Mouse (Mus musculus): Measurements from ENCODE around the gene Lgals1.

Lgals1 gene

GRCm38 (mm10) chr15:78908399-78908798 is 18.1 kb upstream of the Lgals1 start:
- in situ Hi-C loops (cut with MboI, MseI) = no loop called here

- in situ Hi-C loops (cut with MboI, MseI) = no loop called here
These were observed 17.5 kb upstream of the Lgals1 start for GRCm38 (mm10) chr15:78908982-78909381.

GRCm38 (mm10) chr15:78912040-78912439 is 14.5 kb upstream of the Lgals1 start:
- in situ Hi-C loops (cut with MboI, MseI) = no loop called here

- in situ Hi-C loops (cut with MboI, MseI) = no loop called here
These were observed 12.9 kb upstream of the Lgals1 start, which contains the start of gene Pdxp for GRCm38 (mm10) chr15:78913632-78914090. Pdxp (plus strand) TSS chr15:78913919.

- in situ Hi-C loops (cut with MboI, MseI) = no loop called here
These were observed 12.3 kb upstream of the Lgals1 start for GRCm38 (mm10) chr15:78914091-78914822.

GRCm38 (mm10) chr15:78914823-78915659 is 11.5 kb upstream of the Lgals1 start:
- in situ Hi-C loops (cut with MboI, MseI) = no loop called here

- in situ Hi-C loops (cut with MboI, MseI) = no loop called here
These were observed 10.9 kb upstream of the Lgals1 start for GRCm38 (mm10) chr15:78915660-78916017.

GRCm38 (mm10) chr15:78916052-78916826 is 10.3 kb upstream of the Lgals1 start:
- in situ Hi-C loops (cut with MboI, MseI) = no loop called here

GRCm38 (mm10) chr15:78918126-78918525 is 8.4 kb upstream of the Lgals1 start:
- in situ Hi-C loops (cut with MboI, MseI) = no loop called here

- in situ Hi-C loops (cut with MboI, MseI) = no loop called here
These were observed 6.6 kb upstream of the Lgals1 start for GRCm38 (mm10) chr15:78919914-78920313.

- in situ Hi-C loops (cut with MboI, MseI) = no loop called here
These were observed 3.8 kb upstream of the Lgals1 start for GRCm38 (mm10) chr15:78922700-78923099.

- in situ Hi-C loops (cut with MboI, MseI) = no loop called here
These were observed 2.9 kb upstream of the Lgals1 start for GRCm38 (mm10) chr15:78923585-78923984.

- in situ Hi-C loops (cut with MboI, MseI) = no loop called here
These were observed 1.4 kb upstream of the Lgals1 start for GRCm38 (mm10) chr15:78925129-78925528.

GRCm38 (mm10) chr15:78927021-78927787 is 679 bp downstream of the Lgals1 start:
- in situ Hi-C loops (cut with MboI, MseI) = no loop called here

GRCm38 (mm10) chr15:78927788-78928457 is 1.4 kb downstream of the Lgals1 start:
- in situ Hi-C loops (cut with MboI, MseI) = no loop called here

GRCm38 (mm10) chr15:78928539-78928938 is 2.0 kb downstream of the Lgals1 start:
- in situ Hi-C loops (cut with MboI, MseI) = no loop called here

- in situ Hi-C loops (cut with MboI, MseI) = no loop called here
These were observed 3.7 kb downstream of the Lgals1 start for GRCm38 (mm10) chr15:78930192-78930706.

- in situ Hi-C loops (cut with MboI, MseI) = no loop called here
These were observed 4.4 kb downstream of the Lgals1 start for GRCm38 (mm10) chr15:78930801-78931426.

- in situ Hi-C loops (cut with MboI, MseI) = no loop called here
These were observed 5.1 kb downstream of the Lgals1 start for GRCm38 (mm10) chr15:78931577-78931976.

GRCm38 (mm10) chr15:78934784-78935320 is 8.3 kb downstream of the Lgals1 start, which contains the start of gene Nol12:
Nol12 (plus strand) TSS chr15:78934933.
- in situ Hi-C loops (cut with MboI, MseI) = no loop called here

Data from regulatory T cell (primary cell).